Mouse (Mus musculus): Measurements from ENCODE around the gene Mettl21c. TPM values are rescaled to one million over a fixed set of nuclear protein-coding genes. Genes with fewer than 3 reads are reported as not detected.

Mettl21c gene
- not detected in 2 replicates for polyA plus RNA-seq (2012; rRNA removed)

GRCm38 (mm10) chr1:44019934-44020333 lies at the start of gene Mettl21c:
Gene Mettl21c, minus strand, starts transcription at chr1:44020034.

GRCm38 (mm10) chr1:44061836-44062235 lies 42.0 kb upstream of the Mettl21c start, which contains the start of gene Gm8251:
Gene Gm8251, minus strand, starts transcription at chr1:44061936.

Other genes with a start within 250 kb of the Mettl21c start
- 11.4 and 12.0 TPM in 2 replicates for gene Uxs1, start 192.2 kb downstream of the Mettl21c start, polyA plus RNA-seq (2012; rRNA removed)
- 3.0 and 4.3 TPM in 2 replicates for gene Tpp2, start 86.4 kb downstream of the Mettl21c start, polyA plus RNA-seq (2012; rRNA removed)
- not detected in 2 replicates for gene Gm8251, start 41.9 kb upstream of the Mettl21c start, polyA plus RNA-seq (2012; rRNA removed)
- gene Tex30, start 82.4 kb upstream of the Mettl21c start, polyA plus RNA-seq (2012; rRNA removed) = 2.7 and 4.5 TPM in 2 replicates
- gene Kdelc1, start 98.8 kb upstream of the Mettl21c start, polyA plus RNA-seq (2012; rRNA removed) = 12.3 and 12.5 TPM in 2 replicates
- gene Bivm, start 98.9 kb upstream of the Mettl21c start, polyA plus RNA-seq (2012; rRNA removed) = 3.3 and 4.1 TPM in 2 replicates
- gene Ercc5, start 127.7 kb upstream of the Mettl21c start, polyA plus RNA-seq (2012; rRNA removed) = 3.2 and 4.1 TPM in 2 replicates
- gene Mettl21e, start 198.9 kb upstream of the Mettl21c start, polyA plus RNA-seq (2012; rRNA removed) = not detected in 2 replicates